Mouse (Mus musculus) gastrocnemius, postnatal 4 days (tissue): Measurements from ENCODE around the gene Il27ra. TPM values are rescaled to one million over a fixed set of nuclear protein-coding genes. Genes with fewer than 3 reads are reported as not detected.
A peak's percentile ranks its signal among the peaks of the same experiment; 100 is the strongest.
"Not testable (repeated sequence)": the region's sequence is repeated elsewhere in the genome, so short reads cannot be mapped to it uniquely, and the experiment has no call there.

Source experiments
- DNase-seq, 2 experiments: peaks; one replicate each; pipeline ENCODE4 v3.0.0; 2021 to 2022; ENCODE audit warnings: low spot score in 2 of 2, mixed read lengths in 2 of 2
- total RNA-seq, 2 experiments: library from RNA; stranded (reverse); gene quantifications; 2 replicates each; pipeline ENCODE4 v1.2.3; 2021

Il27ra gene
- total RNA-seq, 2 experiments from 2014 or later = 0.93 to 1.4 TPM

DNA sequence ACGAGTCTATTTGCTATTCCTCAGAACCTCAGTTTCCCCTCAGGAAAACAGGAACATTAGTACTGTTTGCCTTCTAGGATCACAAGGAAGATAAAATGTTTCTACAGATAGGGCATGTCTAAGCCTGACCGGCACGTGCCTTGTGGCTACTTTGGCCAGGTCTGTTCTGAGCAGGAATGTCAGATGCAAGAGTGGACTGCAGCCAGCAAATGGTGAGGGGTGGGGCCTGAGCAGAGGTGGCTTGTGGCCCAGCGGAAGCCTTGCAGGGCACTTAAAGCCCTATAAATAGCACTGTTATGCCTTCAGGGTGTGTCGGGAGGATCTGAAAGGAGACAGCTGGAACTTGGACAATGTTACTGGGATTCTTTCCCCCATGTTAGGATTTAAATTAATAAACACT lies 19.3 kb downstream of the Il27ra start:
- DNase-seq = peak in 1 of 2 experiments; percentile 53

DNA sequence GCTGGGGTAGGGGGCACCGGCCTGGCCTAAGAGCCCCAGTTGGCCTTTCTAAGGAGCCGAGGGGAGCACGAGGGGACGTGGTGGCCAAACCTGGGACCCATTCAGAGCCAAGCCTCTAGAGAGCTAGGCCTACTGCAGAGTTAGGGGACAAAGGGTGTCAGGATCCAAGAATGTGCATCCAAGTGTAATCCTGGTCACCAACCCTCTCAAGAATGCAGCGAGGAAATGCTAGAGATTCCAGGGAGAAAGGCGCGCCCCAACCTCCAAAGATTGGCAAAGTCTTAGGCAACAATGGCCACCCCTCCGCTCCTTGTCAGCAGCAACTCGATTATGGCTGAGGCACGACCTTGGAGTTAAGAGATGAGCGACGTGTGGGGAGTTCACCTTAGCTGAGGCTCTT lies 20.8 kb downstream of the Il27ra start:
- DNase-seq = peak in 1 of 2 experiments; percentile 6

DNA sequence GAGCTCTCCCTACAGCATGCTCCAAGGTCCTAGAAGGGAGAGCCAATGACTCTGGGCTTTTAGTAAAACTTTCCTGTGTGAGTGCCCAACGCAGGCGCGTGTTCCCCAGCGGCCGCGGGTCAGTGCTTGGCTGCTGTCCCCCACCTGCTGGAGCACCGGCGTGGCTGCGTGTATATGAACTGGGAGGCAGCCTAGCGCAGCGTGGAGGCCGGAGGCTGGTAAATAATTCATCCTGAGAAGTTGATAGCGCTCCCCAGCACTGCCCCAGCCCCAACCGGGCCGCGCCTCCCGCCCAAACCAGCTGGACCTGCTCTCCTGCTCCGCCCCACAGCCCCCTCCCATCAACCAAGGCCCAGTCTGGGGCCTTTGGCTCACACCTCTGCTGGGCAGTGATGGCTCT lies 21.3 kb downstream of the Il27ra start, which contains the start of gene Palm3:
TSS of gene Palm3 (plus strand) at position 376 of the 400 bp plus-strand sequence.
- no peak for DNase-seq

DNA sequence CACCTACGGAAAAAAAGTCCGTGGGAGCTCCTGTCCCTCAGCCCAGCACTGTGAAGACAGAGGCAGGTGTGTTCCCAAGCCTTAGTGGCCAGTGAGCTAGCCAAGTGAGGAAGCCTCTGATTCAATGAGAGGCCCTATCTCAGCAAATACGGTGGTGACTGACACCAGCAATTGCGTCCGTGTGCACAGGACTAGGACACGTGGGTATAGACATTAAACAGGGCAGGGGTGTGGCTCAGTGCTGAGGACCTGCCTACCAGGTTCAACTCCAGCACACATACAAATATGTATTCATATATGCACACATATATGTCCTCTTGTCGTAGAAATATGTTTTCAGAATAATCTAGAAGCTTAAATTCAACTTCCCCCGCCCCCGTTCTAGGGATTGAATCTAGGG lies 22.7 kb downstream of the Il27ra start:
- no peak for DNase-seq

DNA sequence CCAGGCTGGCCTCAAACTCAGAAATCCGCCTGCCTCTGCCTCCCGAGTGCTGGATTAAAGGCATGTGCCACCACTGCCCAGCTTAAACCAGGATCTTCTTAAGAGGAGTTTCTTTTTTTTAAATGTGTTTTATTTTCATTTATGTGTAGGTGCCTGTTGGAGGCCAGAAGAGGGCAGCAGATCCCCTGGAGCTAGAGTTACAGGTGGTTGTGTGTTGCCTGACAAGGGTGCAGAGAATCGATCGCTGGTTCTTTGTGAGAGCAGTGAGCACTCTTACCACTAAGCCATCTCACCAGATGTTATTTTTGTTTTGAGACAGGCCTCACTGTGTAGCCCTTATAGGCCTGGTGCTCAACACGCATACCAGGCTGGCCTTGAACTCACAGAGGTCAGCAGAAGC lies 26.6 kb downstream of the Il27ra start:
- DNase-seq = no peak

DNA sequence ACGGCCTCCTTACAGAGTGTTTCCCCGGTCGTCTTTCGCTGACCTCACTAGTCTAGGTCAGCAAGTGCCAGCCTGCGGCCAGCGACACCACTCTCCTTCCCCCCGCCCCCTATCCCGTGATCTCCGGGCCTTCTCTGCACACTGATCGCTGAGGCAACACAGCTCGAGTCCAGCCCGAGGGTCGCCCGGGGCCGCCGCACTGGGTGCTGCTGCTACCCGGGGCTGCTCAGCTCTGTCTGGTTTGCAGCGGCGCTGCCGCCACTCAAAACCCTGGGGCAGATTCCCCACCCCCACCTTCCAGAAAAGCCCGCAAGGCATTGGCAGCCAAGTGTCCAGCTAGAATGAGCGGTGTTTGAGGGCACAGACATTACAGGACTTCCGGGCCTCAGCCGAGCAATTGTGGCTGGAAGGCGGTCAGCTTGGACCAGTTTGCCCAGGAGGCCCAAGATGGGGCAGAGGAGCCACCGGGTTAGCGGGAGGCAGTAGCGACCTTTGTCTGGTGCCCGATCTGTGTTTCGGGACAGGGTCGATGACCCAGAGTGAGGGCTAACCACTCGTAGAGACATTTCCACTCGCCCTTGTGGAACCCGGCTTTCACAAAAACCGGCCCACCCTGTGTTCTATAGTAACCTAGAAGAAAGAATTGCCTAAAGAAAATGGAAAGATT lies 29.8 kb downstream of the Il27ra start:
- DNase-seq = no peak

DNA sequence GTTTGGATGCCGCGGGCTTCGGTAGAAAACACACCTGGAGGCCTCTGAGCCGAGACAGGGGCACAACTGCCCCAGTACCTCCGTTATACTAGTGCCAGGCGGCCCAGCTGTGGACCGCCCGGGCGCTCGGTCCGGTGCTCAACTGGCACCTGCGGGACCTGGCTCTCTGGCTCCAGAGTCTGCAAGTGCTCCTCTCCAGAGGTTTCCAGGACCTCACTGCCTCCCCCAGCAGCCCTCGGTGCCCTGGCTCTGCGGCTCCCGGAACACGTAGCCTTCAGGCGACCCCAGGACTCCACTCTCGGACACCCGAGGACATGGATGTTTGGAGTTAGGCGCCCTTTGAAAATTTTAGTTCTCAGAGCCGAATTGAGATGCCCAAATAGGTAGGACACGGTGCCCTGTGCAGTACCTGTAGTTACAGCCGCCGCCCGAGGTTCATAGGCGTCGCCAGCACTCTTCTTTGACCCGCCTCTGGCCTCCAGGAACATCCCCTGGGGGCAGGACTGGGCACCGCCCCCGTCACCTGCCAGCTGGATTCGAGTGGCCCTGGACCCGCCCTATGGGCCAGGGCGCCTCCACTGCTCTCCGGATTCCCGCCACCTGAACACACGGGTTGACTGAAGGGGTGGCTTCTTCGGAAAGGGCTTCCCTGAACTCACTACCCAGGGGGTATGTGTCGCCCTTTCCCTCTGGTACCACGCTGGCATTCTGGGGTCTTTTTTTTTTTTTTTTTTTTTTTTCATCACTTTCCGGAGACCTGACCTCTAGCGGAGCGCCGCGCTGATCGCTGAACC lies 30.5 kb downstream of the Il27ra start, which contains the start of gene 2210011C24Rik:
TSS of gene 2210011C24Rik (minus strand) at position 467 of the 794 bp plus-strand sequence.
- no peak for DNase-seq

DNA sequence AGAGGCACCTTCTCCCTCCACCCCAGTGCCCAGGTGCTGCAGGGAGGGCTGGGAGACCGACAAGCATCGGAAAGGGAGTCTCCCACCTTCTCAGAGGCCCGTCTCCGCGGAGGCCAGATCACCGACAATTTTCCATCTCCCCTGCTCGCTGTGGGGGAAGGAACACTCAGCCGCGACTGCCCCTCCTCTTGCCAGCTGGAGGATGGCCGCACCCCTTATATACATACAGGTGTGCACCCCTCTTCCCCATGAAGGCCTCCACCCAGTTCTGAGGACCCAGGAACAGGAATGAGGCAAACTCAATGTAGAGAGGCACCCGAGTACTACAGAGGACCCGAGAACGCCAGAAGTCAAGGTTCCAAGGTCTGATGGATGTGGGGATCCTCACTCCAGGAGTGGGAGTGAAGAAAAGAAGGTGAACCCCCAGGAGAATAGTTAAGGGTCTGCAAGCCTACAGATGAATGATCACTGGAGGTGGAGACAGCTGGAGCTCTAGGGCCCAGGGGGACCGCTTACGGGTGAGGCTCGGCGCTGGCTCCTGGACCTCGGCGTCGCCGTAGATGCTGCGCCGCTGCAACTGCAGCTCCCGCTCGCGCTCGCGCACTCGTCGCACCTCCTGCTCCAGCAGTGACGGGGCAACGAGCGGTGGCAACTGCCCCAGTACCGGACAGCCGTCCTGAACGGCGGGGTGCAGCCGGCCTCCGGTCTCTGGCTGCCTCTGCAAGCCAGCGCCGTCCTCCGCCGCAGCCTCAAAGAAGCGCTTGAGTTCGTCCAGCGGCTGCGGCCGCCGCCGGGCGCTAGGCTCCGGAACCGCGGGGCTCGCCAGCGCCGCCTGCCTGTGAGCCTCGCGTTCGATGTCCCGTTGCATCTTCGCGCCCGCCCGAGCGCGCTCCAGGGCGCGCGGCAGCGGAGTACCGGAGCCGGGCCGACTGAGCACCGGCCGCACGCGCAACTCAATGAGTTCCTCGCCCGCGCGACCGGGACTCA lies 31.5 kb downstream of the Il27ra start:
- DNase-seq = peak; percentile 61 to 79

DNA sequence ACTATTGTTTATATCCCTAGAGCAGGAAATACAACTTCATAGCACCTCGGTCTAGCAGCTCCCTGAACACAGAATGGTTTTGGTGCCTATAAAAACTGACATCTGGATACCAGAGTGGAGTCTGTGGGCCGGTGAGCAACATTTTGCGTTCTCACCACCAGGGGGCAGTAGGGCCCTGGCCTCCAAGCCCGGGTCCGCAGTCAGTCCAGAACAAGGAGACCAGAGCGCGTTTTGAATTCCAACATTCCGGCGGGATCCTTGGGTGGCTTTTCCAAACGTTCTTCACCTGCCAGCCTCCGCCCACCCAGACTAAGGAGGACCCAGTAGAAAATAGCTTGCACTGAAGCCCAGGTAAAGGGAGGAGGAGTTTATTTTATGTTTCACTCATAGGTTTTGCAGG lies 32.5 kb downstream of the Il27ra start:
- DNase-seq = peak; percentile 81 to 88

DNA sequence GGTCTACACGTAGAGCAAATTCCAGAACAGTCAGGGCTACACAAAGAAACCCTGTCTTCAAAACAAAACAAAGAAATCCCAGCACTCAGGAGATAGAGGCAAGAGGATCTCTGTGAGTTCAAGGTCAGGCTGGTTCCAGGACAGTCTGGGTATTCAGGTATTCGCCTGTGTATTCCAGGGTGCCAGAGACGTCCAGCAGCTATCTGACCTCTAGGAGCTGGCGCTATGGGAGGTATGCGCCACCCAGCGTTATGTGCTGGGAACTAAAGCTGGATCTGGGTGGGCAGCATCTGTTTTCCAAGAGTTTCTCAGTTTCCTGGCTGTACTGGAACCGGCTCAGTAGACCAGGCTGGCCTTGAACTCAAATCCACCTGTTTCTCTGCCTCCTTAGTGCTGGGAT lies 34.0 kb downstream of the Il27ra start:
- DNase-seq = no peak

DNA sequence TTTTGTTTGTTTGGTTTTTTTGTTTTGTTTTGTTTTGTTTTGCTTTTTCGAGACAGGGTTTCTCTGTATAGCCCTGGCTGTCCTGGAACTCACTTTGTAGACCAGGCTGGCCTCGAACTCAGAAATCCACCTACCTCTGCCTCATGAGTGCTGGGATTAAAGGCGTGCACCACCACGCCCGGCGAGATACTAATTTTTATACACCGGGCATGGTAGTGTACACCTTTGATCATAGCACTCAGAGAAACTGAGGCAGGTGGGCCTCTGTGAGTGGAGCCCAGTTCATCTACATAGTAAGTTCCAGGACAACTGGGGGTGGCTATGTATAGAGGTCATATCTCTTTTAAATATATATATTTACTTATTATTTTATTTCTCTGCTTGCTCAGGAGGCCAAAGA lies 36.9 kb downstream of the Il27ra start:
- not testable (repeated sequence) for DNase-seq

DNA sequence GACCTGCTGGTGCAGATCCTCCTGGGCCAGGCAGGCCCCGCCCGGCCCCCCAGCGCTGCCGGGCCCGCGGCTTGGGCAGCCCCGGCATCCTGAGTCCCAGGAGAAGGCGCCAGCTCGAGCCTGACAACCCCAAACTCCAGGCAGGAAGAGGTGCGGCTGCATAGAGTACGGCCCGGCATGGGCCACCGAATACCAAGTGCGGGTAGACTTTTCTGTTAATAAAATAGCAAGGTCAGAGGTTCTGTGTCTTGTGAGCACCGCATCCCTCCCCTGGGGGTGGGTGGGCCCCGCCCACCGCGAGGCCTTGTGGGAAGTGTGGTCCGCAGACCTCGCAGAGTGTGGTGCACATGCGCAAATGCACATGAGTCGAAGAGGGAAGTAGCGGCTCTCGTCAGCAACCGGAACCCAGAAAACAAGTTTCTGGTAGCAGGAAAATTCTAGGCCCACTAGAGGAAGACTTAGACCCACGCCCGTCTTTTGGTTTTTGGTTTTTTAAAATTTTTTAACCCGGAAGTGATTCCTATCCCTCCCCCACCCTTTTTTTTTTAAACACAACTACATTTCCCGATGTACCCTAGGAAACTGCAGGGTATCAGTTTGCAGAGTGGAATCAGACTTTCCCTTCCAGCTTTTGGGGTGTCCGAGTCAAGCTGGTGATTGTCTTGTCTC lies 37.7 kb downstream of the Il27ra start:
- DNase-seq = peak; percentile 88 to 95

DNA sequence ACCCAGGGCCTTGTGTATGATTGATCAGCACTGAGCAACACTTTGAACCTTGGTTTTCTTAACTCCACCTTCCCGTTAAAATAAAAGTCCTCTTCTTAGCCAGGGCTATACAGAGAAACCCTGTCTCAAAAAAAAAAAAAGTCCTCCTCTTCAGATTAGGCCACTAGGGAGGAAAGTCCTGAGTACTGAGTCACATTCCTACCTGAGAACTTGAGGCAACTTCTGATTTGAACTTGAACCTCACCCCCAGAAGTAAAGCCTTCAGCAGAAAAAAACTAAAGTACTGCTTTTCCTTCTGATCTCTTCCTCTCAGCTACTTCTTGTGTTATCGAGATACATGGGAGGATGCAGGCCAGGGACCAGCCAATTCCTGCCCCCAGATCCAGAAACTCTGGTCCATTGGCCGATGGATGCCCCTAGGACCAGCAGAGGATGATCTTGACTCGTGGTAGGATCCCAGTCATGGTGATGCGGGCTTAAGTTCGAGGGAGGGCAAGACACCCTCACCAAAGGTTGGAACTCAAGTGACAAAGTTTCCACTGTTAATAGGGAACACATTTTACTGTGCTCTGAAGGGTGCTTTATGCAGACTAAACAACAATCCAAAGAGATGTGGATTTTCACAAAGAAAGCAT lies 38.7 kb downstream of the Il27ra start:
- DNase-seq = no peak

DNA sequence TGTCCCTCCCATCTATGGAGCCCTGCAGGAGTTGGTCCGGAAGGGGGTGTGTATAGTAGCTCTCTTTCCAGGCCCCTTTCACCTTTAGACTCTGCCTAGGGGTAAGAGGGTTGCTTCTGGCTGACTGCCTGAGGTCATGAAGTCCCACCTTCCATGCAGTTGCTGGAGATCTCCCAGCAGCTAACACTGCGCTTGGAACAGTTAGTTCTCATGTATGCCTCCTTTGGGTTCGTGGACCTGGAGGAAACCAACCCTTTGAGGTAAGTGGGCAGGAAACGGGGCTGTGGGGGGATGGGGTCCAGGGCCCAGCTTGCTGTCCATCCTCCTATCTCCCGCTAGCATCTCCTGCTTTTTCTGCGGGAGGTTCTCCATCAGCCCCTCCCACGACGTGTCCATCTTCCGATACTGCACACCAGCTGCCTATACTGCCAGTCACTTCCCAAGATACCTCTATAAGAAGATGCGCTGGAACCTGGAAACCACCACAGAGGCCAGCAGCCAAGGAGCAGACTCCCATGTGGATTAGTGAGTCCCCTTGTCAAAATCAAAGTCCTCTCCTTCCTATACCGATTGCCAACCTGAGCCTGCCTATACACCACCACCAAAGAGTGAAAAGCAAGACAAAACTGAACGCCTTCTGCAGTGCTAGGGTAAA lies 39.3 kb downstream of the Il27ra start:
- DNase-seq = no peak

DNA sequence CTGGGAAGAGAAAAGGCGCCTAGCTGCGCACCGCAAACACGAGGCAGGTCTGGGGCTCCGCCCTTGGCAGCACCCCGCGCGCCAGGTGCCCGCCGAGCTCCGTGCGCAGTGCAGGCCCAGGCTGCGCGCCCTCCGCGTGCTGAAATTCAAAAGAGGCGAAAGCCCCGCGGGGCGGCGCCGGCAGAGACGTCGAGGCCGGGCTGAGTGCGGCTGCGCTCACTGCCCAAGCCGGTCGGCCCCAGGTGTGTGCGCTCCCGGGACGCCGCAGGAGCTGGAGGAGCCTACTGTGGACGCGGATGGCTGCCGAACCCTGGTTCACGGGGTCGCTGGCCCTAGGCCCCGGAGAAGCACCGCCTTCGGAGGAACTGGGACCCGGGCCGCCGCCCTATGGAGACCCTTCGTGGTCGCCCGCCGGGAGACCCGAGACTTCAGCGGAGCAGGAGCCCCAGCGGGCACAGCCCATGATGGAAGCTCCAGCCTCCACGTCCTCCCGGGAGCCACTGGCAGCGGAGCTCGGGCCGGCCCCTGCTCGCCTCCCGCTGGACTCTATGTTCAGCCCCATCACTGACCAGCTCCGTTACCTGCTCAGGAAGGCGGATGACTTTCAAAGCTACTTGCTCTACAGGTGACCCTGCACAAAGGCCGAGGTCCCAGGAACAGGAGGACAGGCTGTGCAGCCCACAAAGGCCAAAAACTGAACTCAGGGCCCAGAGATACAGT lies 40.9 kb downstream of the Il27ra start, which contains the start of gene 1700067K01Rik:
TSS of gene 1700067K01Rik (plus strand) at position 222 of the 720 bp plus-strand sequence.
- no peak for DNase-seq

DNA sequence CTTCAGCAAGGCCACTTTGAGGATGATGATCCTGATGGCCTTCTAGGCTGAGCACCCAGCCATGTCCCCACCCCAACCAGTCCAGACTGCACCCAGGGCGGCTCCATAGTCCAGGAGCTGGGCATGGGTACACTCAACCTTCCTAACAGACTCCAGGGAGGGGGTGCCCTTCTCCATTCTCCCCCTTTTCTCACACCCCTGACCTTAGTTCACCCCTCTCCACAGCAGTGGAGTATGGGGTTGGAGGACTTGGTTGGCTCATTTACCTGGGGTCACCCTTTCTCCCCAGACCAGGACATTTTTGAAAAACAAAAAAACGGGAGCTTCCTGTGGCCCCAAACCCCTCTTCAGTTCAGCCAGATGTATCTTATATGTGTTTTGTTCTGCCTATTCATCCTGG lies 42.6 kb downstream of the Il27ra start:
- DNase-seq = no peak

DNA sequence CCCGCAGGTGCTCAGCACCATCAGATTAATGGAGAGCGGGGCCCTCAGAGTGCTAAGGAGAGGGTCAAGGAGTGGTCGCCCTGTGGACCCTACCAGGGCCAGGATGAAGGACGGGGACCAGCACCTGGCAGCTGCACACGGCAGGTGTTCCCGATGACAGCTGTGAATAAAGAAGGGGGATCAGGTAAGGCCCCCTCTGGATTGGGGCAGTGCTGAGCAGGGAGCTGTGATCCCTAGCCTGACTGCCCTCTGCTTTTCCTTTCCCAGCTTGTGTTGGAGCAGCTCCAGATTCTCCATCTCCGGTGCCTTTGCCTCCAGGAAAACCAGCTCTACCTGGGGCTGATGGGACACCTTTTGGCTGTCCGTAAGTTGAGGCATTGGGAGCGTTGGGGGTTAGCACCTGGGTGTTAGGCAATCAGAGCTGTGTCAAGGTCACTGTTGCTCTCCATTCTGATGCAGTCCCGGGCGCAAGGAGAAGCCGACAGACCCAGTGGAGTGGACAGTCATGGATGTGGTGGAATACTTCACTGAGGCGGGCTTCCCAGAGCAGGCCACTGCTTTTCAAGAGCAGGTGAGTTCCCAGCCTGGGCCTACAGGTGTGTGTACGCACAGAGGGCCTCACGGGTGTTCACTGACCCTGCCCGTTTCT lies 43.2 kb downstream of the Il27ra start:
- no peak for DNase-seq
